Mouse (Mus musculus) right cerebral cortex, postnatal 14 days (tissue): ENCODE results near the gene Pip5k1c.

ENCODE experiments used
- DNase-seq: peaks from one replicate; pipeline ENCODE4 v3.0.0; 2022

Gene Pip5k1c

GRCm38 (mm10) chr10:81284719-81285118 is 8.0 kb upstream of the Pip5k1c start:
- no peak for DNase-seq

- peak; percentile 90 for DNase-seq
Observed at GRCm38 (mm10) chr10:81285694-81286450, 6.9 kb upstream of the Pip5k1c start.

- DNase-seq = no peak
Observed at GRCm38 (mm10) chr10:81286586-81286985, 6.2 kb upstream of the Pip5k1c start.

- DNase-seq = peak; percentile 61
Observed at GRCm38 (mm10) chr10:81287513-81288157, 5.1 kb upstream of the Pip5k1c start.

- peak; percentile 67 for DNase-seq
Observed at GRCm38 (mm10) chr10:81288601-81289000, 4.2 kb upstream of the Pip5k1c start.

- peak; percentile 69 for DNase-seq
Observed at GRCm38 (mm10) chr10:81289278-81289677, 3.5 kb upstream of the Pip5k1c start.

GRCm38 (mm10) chr10:81289811-81290210 is 3.0 kb upstream of the Pip5k1c start:
- no peak for DNase-seq

- DNase-seq = no peak
Observed at GRCm38 (mm10) chr10:81290698-81291460, 1.9 kb upstream of the Pip5k1c start.

GRCm38 (mm10) chr10:81291511-81292104 is 1.2 kb upstream of the Pip5k1c start, which contains the start of gene Tjp3:
Tjp3 (minus strand) TSS chr10:81291581.
- no peak for DNase-seq

- no peak for DNase-seq
Observed at GRCm38 (mm10) chr10:81293334-81294030, 719 bp downstream of the Pip5k1c start.

GRCm38 (mm10) chr10:81294442-81294841 is 1.7 kb downstream of the Pip5k1c start:
- DNase-seq = no peak

- DNase-seq = peak; percentile 47
Observed at GRCm38 (mm10) chr10:81295185-81295584, 2.4 kb downstream of the Pip5k1c start.

GRCm38 (mm10) chr10:81297246-81297645 is 4.5 kb downstream of the Pip5k1c start:
- no peak for DNase-seq

GRCm38 (mm10) chr10:81297845-81298244 is 5.1 kb downstream of the Pip5k1c start:
- no peak for DNase-seq

GRCm38 (mm10) chr10:81298369-81299100 is 5.8 kb downstream of the Pip5k1c start:
- DNase-seq = no peak

GRCm38 (mm10) chr10:81299585-81300351 is 7.0 kb downstream of the Pip5k1c start:
- no peak for DNase-seq

GRCm38 (mm10) chr10:81300352-81300907 is 7.7 kb downstream of the Pip5k1c start:
- DNase-seq = no peak

GRCm38 (mm10) chr10:81301321-81301720 is 8.6 kb downstream of the Pip5k1c start:
- no peak for DNase-seq

GRCm38 (mm10) chr10:81302288-81302687 is 9.5 kb downstream of the Pip5k1c start:
- no peak for DNase-seq

GRCm38 (mm10) chr10:81302781-81303218 is 10.0 kb downstream of the Pip5k1c start:
- peak; percentile 62 for DNase-seq

- DNase-seq = no peak
Observed at GRCm38 (mm10) chr10:81303258-81303657, 10.5 kb downstream of the Pip5k1c start.
